Mouse (Mus musculus) kidney, postnatal 0 days (tissue): ENCODE results near the gene Meis1. TPM values are rescaled to one million over a fixed set of nuclear protein-coding genes. Genes with fewer than 3 reads are reported as not detected.

ENCODE experiments used
- ATAC-seq: fragments of 200-750 bp; cut with Nextera tagmentation; replicated peaks from 2 replicates; pipeline ENCODE4 v1.8.0; 2017; ENCODE audit warnings: low read depth, moderate number of reproducible peaks, moderate TSS enrichment, moderate library complexity; ENCODE audit not compliant: low FRiP score
- DNase-seq: peaks from one replicate; pipeline ENCODE4 v3.0.0-alpha.2; 2016; ENCODE audit warnings: low spot score
- H3K27ac ChIP-seq: fragments of 300-500 bp; sonication (generic); 2 replicates; pipeline ENCODE4 v1.5.1; 2014; ENCODE audit warnings: mild to moderate bottlenecking
- H3K27me3 ChIP-seq: fragments of 300-500 bp; sonication (generic); 2 replicates; pipeline ENCODE4 v1.6.1; 2014; ENCODE audit warnings: low read length, mixed read lengths; ENCODE audit not compliant: insufficient read depth
- H3K36me3 ChIP-seq: fragments of 300-500 bp; sonication (generic); 2 replicates; pipeline ENCODE4 v1.6.1; 2014; ENCODE audit warnings: low read length, mixed read lengths; ENCODE audit not compliant: insufficient read depth
- H3K4me1 ChIP-seq: fragments of 300-500 bp; sonication (generic); replicated peaks from 2 replicates; pipeline ENCODE4 v1.6.1; 2014; ENCODE audit warnings: antibody characterized with exemption, low read length, mixed read lengths; ENCODE audit not compliant: insufficient read depth
- H3K4me2 ChIP-seq: fragments of 300-500 bp; sonication (generic); 2 replicates; pipeline ENCODE4 v1.6.1; 2014; ENCODE audit warnings: mild to moderate bottlenecking, low read length, moderate library complexity, mixed read lengths
- H3K4me3 ChIP-seq: fragments of 300-500 bp; sonication (generic); replicated peaks from 2 replicates; pipeline ENCODE4 v1.5.1; 2014; ENCODE audit warnings: low read depth, low read length
- H3K9ac ChIP-seq: fragments of 300-500 bp; sonication (generic); 2 replicates; pipeline ENCODE4 v1.6.1; 2014; ENCODE audit warnings: low read depth, low read length
- H3K9me3 ChIP-seq: fragments of 300-500 bp; sonication (generic); replicated peaks from 2 replicates; pipeline ENCODE4 v1.6.1; 2016; ENCODE audit warnings: low read length, inconsistent platforms, mixed read lengths
- CTCF ChIP-seq: IDR thresholded peaks from 2 replicates; pipeline ENCODE4 v1.5.1; 2016; ENCODE audit warnings: antibody characterized with exemption, low read depth, mild to moderate bottlenecking, moderate library complexity
- WGBS: fragments of 180-500 bp; shearing (Covaris S2); extraction: QIAGEN DNeasy Blood & Tissue Kit; methylation state at CpG from one replicate; pipeline ENCODE4 v1.1.7; 2014; 5-methylcytosine and 5-hydroxymethylcytosine counted together
- polyA plus RNA-seq: library from polyadenylated mRNA; unstranded; fragments of >200 nt; fragmentation: Nextera tagmentation; extraction: Ambion mirVana; gene quantifications from 2 replicates; pipeline ENCODE4 v1.2.1, GENCODE M21; 2015

Gene Meis1
- polyA plus RNA-seq, 1 experiment from 2014 or later: 59.0 TPM

- peak overlapping the region; percentile 37 for H3K4me3 ChIP-seq
- WGBS: 9% methylated on average over 11 of the region's 11 CpGs
- peak overlapping the region; percentile 84 for H3K4me2 ChIP-seq
- H3K27me3 ChIP-seq: no peaks in the 10 kb centered on the region
- DNase-seq: no peak
- peak overlapping the region; percentile 59 for H3K9ac ChIP-seq
- H3K27ac ChIP-seq: no peak overlapping the region
- TF ChIP-seq CTCF: no peak
- H3K36me3 ChIP-seq: no peaks in the 10 kb centered on the region
- H3K9me3 ChIP-seq: no peaks in the 10 kb centered on the region
- H3K4me1 ChIP-seq: peaks cover 12% of the 10 kb centered on the region; the same call in 1 of the 2 replicates
- no peak for ATAC-seq
These were observed 7.3 kb upstream of the Meis1 start for GRCm38 (mm10) chr11:19025976-19026520.

- H3K36me3 ChIP-seq: no peaks in the 10 kb centered on the region
- no peak overlapping the region for H3K4me2 ChIP-seq
- H3K27ac ChIP-seq: no peak overlapping the region
- DNase-seq (peak; percentile 91), ATAC-seq (no peak)
- no peaks in the 10 kb centered on the region for H3K27me3 ChIP-seq
- whole genome bisulfite sequencing: 31% methylated on average over 8 of the region's 8 CpGs
- no peaks in the 10 kb centered on the region for H3K9me3 ChIP-seq
- H3K4me3 ChIP-seq: no peak overlapping the region
- no peak overlapping the region for H3K9ac ChIP-seq
- H3K4me1 ChIP-seq: peaks cover 18% of the 10 kb centered on the region; the same call in 1 of the 2 replicates
- peak; percentile 75 for TF ChIP-seq CTCF
These were observed 5.9 kb upstream of the Meis1 start for GRCm38 (mm10) chr11:19024496-19025265.

GRCm38 (mm10) chr11:19023356-19023755 is 4.6 kb upstream of the Meis1 start:
- 16% methylated on average over 5 of the region's 5 CpGs for WGBS

GRCm38 (mm10) chr11:19022576-19022975 is 3.8 kb upstream of the Meis1 start:
- H3K27ac ChIP-seq: peak overlapping the region; percentile 54; the same call in 1 of the 2 replicates
- no peaks in the 10 kb centered on the region for H3K27me3 ChIP-seq
- no peak for ATAC-seq
- 33% methylated on average over 2 of the region's 2 CpGs for WGBS
- no peak overlapping the region for H3K4me3 ChIP-seq
- no peak overlapping the region for H3K9ac ChIP-seq
- peaks cover 16% of the 10 kb centered on the region; the same call in 1 of the 2 replicates for H3K4me1 ChIP-seq
- H3K9me3 ChIP-seq: no peaks in the 10 kb centered on the region
- peak; percentile 73 for DNase-seq
- no peaks in the 10 kb centered on the region for H3K36me3 ChIP-seq
- TF ChIP-seq CTCF: no peak
- H3K4me2 ChIP-seq: peak overlapping the region; percentile 35

More at GRCm38 (mm10) chr11:19023356-19023755, 4.6 kb upstream of the Meis1 start:
- peaks cover 18% of the 10 kb centered on the region; the same call in 1 of the 2 replicates for H3K4me1 ChIP-seq
- no peak overlapping the region for H3K4me3 ChIP-seq
- no peaks in the 10 kb centered on the region for H3K9me3 ChIP-seq
- no peaks in the 10 kb centered on the region for H3K36me3 ChIP-seq
- no peak overlapping the region for H3K9ac ChIP-seq
- H3K27ac ChIP-seq: peak overlapping the region; percentile 54; the same call in 1 of the 2 replicates
- no peak overlapping the region for H3K4me2 ChIP-seq
- DNase-seq (peak; percentile 71), ATAC-seq (no peak)
- no peaks in the 10 kb centered on the region for H3K27me3 ChIP-seq
- TF ChIP-seq CTCF: no peak

GRCm38 (mm10) chr11:19020951-19021710 is 2.3 kb upstream of the Meis1 start:
- TF ChIP-seq CTCF: no peak
- 8% methylated on average over 28 of the region's 28 CpGs for WGBS
- H3K4me1 ChIP-seq: peaks cover 10% of the 10 kb centered on the region; the same call in 1 of the 2 replicates
- peak overlapping the region; percentile 84 for H3K4me3 ChIP-seq
- 0 out of 2 replicates have a peak, but pooled peaks cover under 1% of the 10 kb centered on the region for H3K36me3 ChIP-seq
- H3K27ac ChIP-seq: peak overlapping the region; percentile 76
- no peaks in the 10 kb centered on the region for H3K27me3 ChIP-seq
- DNase-seq (peak; percentile 54), ATAC-seq (no peak)
- H3K4me2 ChIP-seq: peak overlapping the region; percentile 86
- H3K9me3 ChIP-seq: no peaks in the 10 kb centered on the region
- peak overlapping the region; percentile 93 for H3K9ac ChIP-seq

GRCm38 (mm10) chr11:19020371-19020824 is 1.6 kb upstream of the Meis1 start:
- peak; percentile 98 for DNase-seq
- TF ChIP-seq CTCF: peak; percentile 44; the same call in 1 of the 2 replicates
- H3K4me3 ChIP-seq: peak overlapping the region; percentile 84
- H3K4me1 ChIP-seq: peaks cover 10% of the 10 kb centered on the region; the same call in 1 of the 2 replicates
- ATAC-seq: peak; percentile 70
- no peaks in the 10 kb centered on the region for H3K9me3 ChIP-seq
- 0 out of 2 replicates have a peak, but pooled peaks cover 3% of the 10 kb centered on the region for H3K36me3 ChIP-seq
- no peaks in the 10 kb centered on the region for H3K27me3 ChIP-seq
- WGBS: under 1% methylated on average over 25 of the region's 25 CpGs
- peak overlapping the region; percentile 97 for H3K27ac ChIP-seq
- peak overlapping the region; percentile 93 for H3K9ac ChIP-seq
- H3K4me2 ChIP-seq: peak overlapping the region; percentile 86
